Mouse (Mus musculus): Measurements from ENCODE around the gene Cdh13. TPM values are rescaled to one million over a fixed set of nuclear protein-coding genes. Genes with fewer than 3 reads are reported as not detected.
"Not testable (repeated sequence)": the region's sequence is repeated elsewhere in the genome, so short reads cannot be mapped to it uniquely, and the experiment has no call there.

The Cdh13 gene
- polyA plus RNA-seq, 1 experiment = not detected

DNA sequence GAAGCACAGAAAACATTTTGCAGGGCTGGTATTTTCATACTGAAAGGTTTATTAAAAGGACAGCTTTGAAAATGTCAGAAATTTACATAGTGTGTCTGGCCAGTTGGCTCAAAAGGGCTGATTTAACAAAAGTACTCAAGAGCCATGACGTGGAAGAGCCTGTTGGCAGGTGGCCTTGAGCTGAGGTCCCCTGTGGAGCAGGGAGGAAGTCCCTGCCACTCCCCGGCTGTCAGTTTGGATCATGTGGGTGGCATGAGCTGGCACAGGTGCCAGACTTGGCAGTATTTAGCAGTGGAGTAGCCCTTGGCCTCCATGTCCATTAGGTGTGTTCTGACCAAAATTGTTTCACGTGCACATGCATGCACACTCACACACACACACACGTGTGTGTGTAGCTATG, 1001.4 kb downstream of the Cdh13 start:
- no peak for TF ChIP-seq FLI1 (IDR thresholded peaks at IDR 0.05; ENCODE audit: low read length)
- no peak for TF ChIP-seq GATA1 (IDR thresholded peaks at IDR 0.05; ENCODE audit: borderline replicate concordance, low read length)
- H3K27me3 ChIP-seq (replicated peaks) = no peaks in the 10 kb centered on the region
- no peak overlapping the region for H3K4me3 ChIP-seq (replicated peaks)
- peaks cover 25% of the 10 kb centered on the region for H3K9me3 ChIP-seq
- no peaks in the 10 kb centered on the region for H3K4me1 ChIP-seq
- no peaks in the 10 kb centered on the region for H3K36me3 ChIP-seq (replicated peaks; ENCODE audit: low read length)

DNA sequence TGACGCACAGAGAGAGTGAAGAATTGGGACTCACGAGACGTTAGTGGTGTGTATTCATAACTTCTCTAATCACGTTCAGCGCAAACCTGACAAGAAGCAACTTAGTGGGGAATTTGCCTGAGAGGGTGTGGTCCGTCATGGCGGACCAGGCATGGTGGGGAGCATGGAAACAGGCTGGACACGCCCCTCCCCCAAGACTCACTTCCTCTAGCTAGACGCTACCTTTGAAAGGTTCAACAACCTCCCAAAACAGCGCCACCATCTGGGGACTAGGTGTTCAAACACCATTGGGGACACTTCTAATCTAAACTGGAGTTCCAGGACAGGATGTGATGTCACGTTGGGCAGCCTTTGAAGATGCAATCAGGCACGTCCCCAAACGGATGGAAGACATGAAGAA, 1011.9 kb downstream of the Cdh13 start:
- H3K36me3 ChIP-seq (replicated peaks; ENCODE audit: low read length) = no peaks in the 10 kb centered on the region
- H3K9me3 ChIP-seq = peaks cover 39% of the 10 kb centered on the region
- no peaks in the 10 kb centered on the region for H3K27me3 ChIP-seq (replicated peaks)
- no peak overlapping the region for H3K4me3 ChIP-seq (replicated peaks)
- no peaks in the 10 kb centered on the region for H3K4me1 ChIP-seq
- no peak for TF ChIP-seq GATA1 (IDR thresholded peaks at IDR 0.05; ENCODE audit: borderline replicate concordance, low read length)
- no peak for TF ChIP-seq FLI1 (IDR thresholded peaks at IDR 0.05; ENCODE audit: low read length)

DNA sequence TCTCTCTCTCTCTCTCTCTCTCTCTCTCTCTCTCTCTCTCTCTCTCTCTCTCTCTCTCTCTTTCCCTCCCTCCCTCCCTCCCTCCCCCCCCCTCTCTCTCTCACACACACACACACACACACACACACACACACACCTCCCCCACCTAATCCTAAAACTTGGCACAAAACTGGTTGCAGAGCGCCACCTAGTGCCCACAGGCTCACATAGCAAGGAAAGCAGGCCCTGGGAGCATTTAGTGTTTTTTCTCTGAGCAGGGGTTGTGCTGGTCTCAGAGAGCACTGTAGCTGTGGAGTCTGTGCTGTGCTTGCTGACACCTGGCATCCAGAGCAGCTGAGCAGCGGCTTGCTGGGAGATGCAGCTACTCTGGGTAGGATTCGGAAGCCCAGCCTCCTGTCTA, 1014.2 kb downstream of the Cdh13 start:
- peaks cover 52% of the 10 kb centered on the region for H3K9me3 ChIP-seq
- not testable (repeated sequence) for H3K4me1 ChIP-seq; H3K36me3 ChIP-seq (replicated peaks; ENCODE audit: low read length); H3K27me3 ChIP-seq (replicated peaks); H3K4me3 ChIP-seq (replicated peaks)

DNA sequence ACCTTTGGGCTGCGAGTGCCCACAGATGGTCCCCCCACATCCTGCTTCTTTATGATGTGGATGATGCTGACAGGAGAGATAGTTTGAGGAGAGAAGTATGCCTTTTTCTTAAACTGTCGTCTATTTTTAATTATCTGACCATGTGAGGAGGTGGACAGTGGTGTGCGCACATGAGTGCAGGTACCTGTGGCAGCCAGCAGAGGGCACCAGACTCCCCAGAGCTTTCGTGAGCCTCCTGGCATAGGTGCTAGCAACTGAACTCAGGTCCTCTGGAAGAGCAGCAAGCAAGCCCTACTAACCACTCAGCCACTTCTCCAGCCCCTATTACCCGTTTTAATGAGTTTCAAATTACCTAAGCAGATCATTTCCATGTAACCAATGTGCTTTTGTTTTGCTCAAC, 1016.8 kb downstream of the Cdh13 start:
- H3K4me1 ChIP-seq = no peaks in the 10 kb centered on the region
- no peak for TF ChIP-seq FLI1 (IDR thresholded peaks at IDR 0.05; ENCODE audit: low read length)
- TF ChIP-seq GATA1 (IDR thresholded peaks at IDR 0.05; ENCODE audit: borderline replicate concordance, low read length) = no peak
- peaks cover 46% of the 10 kb centered on the region for H3K9me3 ChIP-seq
- H3K27me3 ChIP-seq (replicated peaks) = no peaks in the 10 kb centered on the region
- H3K36me3 ChIP-seq (replicated peaks; ENCODE audit: low read length) = no peaks in the 10 kb centered on the region
- no peak overlapping the region for H3K4me3 ChIP-seq (replicated peaks)

DNA sequence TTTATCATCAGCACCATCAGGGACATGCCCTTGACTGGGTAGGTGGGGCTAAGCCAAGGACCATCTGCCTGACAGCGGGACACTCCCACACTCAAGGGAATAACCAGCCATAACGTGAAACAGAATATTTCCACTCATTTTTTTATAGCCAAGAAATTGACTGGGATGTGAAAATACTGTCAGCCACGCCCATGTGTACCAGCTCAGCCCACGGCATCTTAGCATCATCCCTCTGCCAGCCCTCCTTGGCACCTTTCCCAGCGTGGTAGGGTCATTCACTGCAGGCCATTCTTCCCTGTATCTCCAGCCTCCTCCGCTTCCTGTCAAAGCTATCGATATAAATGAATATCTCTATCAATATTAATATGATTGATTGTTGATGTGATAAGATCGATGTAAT, 1020.7 kb downstream of the Cdh13 start:
- no peak for TF ChIP-seq GATA1 (IDR thresholded peaks at IDR 0.05; ENCODE audit: borderline replicate concordance, low read length)
- TF ChIP-seq FLI1 (IDR thresholded peaks at IDR 0.05; ENCODE audit: low read length) = no peak
- no peak overlapping the region for H3K4me3 ChIP-seq (replicated peaks)
- no peaks in the 10 kb centered on the region for H3K27me3 ChIP-seq (replicated peaks)
- H3K36me3 ChIP-seq (replicated peaks; ENCODE audit: low read length) = no peaks in the 10 kb centered on the region
- peaks cover 54% of the 10 kb centered on the region for H3K9me3 ChIP-seq
- no peaks in the 10 kb centered on the region; the same call in 1 of the 2 replicates for H3K4me1 ChIP-seq

DNA sequence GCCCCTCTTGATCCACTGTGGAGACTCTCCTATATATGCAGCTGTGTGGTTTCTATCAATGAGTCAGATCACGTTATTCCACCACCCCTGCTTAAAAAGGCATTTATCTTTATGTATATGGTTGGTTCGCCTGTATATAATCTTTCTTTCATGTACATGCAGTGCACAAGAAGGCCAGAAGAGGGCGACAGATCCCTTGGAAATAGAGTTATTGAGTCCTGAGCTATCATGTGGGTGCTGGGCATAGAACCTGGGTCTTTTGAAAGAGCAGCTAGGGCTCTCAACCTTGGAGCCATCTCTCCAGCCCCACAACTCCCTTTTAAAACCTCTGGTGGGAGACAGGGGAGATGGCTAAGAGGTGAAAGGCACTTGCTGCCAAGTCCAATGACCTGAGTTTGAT, 1027.9 kb downstream of the Cdh13 start:
- no peak overlapping the region for H3K4me3 ChIP-seq (replicated peaks)
- H3K9me3 ChIP-seq = peaks cover 18% of the 10 kb centered on the region
- H3K4me1 ChIP-seq = no peaks in the 10 kb centered on the region; the same call in 1 of the 2 replicates
- no peaks in the 10 kb centered on the region for H3K36me3 ChIP-seq (replicated peaks; ENCODE audit: low read length)
- TF ChIP-seq FLI1 (IDR thresholded peaks at IDR 0.05; ENCODE audit: low read length) = no peak
- no peak for TF ChIP-seq GATA1 (IDR thresholded peaks at IDR 0.05; ENCODE audit: borderline replicate concordance, low read length)
- peaks cover under 1% of the 10 kb centered on the region for H3K27me3 ChIP-seq (replicated peaks)

DNA sequence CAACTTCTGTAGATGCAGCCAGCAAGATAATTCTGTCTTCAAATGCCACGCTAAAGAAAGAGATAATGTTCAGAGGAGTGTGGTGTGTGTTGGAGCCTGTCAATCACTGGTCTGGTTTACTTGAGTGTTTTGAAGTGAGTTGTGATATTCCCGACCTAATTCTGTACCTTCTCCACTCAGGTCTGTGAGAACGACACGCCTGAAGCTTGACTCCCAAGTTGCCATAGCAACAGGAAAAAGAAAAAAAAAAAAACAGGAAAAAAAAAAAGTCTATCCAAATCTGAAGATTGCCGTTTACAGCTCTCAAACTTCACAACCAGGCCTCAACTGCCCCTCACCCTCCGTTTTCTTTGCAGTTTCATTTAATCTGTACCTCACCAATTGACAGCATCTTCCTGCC, 1039.7 kb downstream of the Cdh13 start:
- Histone ChIP-seq H3K27me3 (replicated peaks) (no peaks in the 10 kb centered on the region), H3K9me3 (peaks cover 10% of the 10 kb centered on the region; the same call in 1 of the 2 replicates), H3K36me3 (replicated peaks; ENCODE audit: low read length) (no peaks in the 10 kb centered on the region)

DNA sequence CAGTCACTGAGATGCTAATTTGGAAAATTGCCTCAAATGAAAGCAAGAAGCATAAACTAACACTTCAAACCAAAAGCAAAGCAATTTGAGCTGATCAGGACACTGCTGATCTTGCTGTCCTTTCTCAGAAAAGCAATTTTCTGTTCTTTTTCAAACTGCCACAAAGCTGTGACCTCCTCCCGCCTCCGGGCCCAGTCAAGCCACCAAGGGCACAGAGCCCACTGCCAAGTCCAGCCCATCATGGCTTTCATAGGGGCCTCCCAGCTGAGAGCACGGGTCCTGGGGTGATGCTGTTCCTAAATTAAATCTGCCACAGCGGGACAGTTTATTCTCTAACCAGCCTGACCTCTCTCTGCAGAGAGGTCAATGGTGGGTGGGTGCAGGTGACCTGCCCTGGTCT, 1056.0 kb downstream of the Cdh13 start:
- no peaks in the 10 kb centered on the region for H3K4me1 ChIP-seq
- H3K4me3 ChIP-seq (replicated peaks) = no peak overlapping the region
- TF ChIP-seq GATA1 (IDR thresholded peaks at IDR 0.05; ENCODE audit: borderline replicate concordance, low read length) = no peak
- no peak for TF ChIP-seq FLI1 (IDR thresholded peaks at IDR 0.05; ENCODE audit: low read length)
- no peaks in the 10 kb centered on the region for H3K36me3 ChIP-seq (replicated peaks; ENCODE audit: low read length)
- peaks cover 28% of the 10 kb centered on the region for H3K9me3 ChIP-seq
- peaks cover 7% of the 10 kb centered on the region for H3K27me3 ChIP-seq (replicated peaks)

More for the DNA sequence above, 1039.7 kb downstream of the Cdh13 start:
- Histone ChIP-seq H3K4me3 (replicated peaks) (no peak overlapping the region), H3K4me1 (no peaks in the 10 kb centered on the region)
- no peak for TF ChIP-seq FLI1 (IDR thresholded peaks at IDR 0.05; ENCODE audit: low read length)
- no peak for TF ChIP-seq GATA1 (IDR thresholded peaks at IDR 0.05; ENCODE audit: borderline replicate concordance, low read length)

DNA sequence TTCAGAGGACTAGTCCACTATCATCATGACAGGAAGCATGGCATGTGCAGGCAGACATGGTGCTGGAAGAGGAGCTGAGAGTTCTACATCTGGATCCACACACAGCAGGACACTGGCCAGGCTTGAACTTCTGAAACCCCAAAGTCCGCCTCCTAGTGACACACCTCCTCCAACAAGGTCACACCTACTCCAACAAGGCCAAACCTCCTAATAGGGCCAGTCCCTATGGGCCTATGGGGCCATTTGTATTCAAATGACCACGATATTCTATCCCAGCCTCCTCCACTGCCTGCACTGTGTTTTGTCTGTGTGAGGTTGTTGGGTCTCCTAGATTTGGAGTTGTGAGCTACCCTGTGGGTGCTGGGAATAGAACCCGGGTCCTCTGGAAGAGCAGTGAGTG, 1060.1 kb downstream of the Cdh13 start:
- Histone ChIP-seq H3K4me1 (peaks cover 16% of the 10 kb centered on the region), H3K4me3 (replicated peaks) (no peak overlapping the region), H3K9me3 (peaks cover 22% of the 10 kb centered on the region), H3K27me3 (replicated peaks) (peaks cover 7% of the 10 kb centered on the region), H3K36me3 (replicated peaks; ENCODE audit: low read length) (peaks cover 28% of the 10 kb centered on the region)
- TF ChIP-seq FLI1 (IDR thresholded peaks at IDR 0.05; ENCODE audit: low read length) (no peak), GATA1 (IDR thresholded peaks at IDR 0.05; ENCODE audit: borderline replicate concordance, low read length) (no peak)

DNA sequence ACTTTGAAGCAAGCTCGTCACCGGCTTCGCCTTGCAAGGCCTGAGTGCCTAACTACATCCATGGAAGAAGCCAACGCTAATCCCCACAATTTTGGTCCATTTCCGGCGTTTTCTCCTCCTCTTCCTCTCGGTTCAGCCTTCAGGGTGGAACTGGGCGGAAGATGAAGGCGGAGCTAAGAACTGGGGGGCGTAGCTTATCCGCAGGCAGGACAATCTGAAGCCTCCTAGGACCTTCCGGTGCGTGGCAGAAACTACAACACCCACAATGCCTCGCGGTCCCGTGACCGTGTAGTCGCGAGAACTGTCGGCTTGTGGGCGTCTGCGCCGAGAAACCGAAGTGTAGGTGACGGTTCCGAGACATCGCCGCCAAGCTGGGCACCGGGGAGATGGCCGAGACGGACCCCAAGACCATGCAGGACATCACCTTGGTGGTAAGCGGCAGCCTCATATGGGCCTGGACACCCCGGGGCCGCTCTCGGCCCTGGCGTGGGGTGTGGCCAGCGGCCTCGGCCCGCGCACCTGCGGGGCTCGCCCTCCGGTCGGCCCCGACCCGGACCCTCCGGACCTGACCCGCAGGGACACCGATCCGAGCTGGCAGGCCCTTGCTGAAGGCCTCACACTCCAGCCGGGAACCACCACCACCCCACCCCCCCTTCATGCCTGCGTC, 1060.8 kb downstream of the Cdh13 start, which contains the start of gene Hsbp1:
Gene Hsbp1, plus strand, starts transcription at position 299 of the 667 bp plus-strand sequence.
- peaks cover 16% of the 10 kb centered on the region for H3K4me1 ChIP-seq
- peaks cover 7% of the 10 kb centered on the region for H3K27me3 ChIP-seq (replicated peaks)
- H3K36me3 ChIP-seq (replicated peaks; ENCODE audit: low read length) = peaks cover 36% of the 10 kb centered on the region
- H3K4me3 ChIP-seq (replicated peaks) = peak within 1 kb of the TSS; percentile 99
- TF ChIP-seq FLI1 (IDR thresholded peaks at IDR 0.05; ENCODE audit: low read length) (no peak), GATA1 (IDR thresholded peaks at IDR 0.05; ENCODE audit: borderline replicate concordance, low read length) (no peak)
- H3K9me3 ChIP-seq = peaks cover 18% of the 10 kb centered on the region

All from megakaryocyte, embryonic 14.5 days (primary cell).